Mouse (Mus musculus): ENCODE data around the gene Ncapg. TPM values are rescaled to one million over a fixed set of nuclear protein-coding genes. Genes with fewer than 3 reads are reported as not detected.

Gene Ncapg
- polyA plus RNA-seq, 1 experiment from 2014 or later, result 28.3 TPM

GRCm38 (mm10) chr5:45706811-45707210 lies 37.1 kb downstream of the Ncapg start:
- no peaks in the 10 kb centered on the region for H3K9me3 ChIP-seq
- peaks cover 33% of the 10 kb centered on the region for H3K36me3 ChIP-seq
- no peak overlapping the region for H3K4me3 ChIP-seq
- no peak for ATAC-seq (ENCODE audit: extremely low read depth, insufficient number of reproducible peaks, low FRiP score, low TSS enrichment)
- no peaks in the 10 kb centered on the region for H3K4me1 ChIP-seq
- H3K27ac ChIP-seq (replicated peaks), result no peak overlapping the region
- no peaks in the 10 kb centered on the region for H3K27me3 ChIP-seq (replicated peaks)
- H3K4me2 ChIP-seq, result no peak overlapping the region
- 90% methylated on average over 2 of the region's 2 CpGs for WGBS
- H3K9ac ChIP-seq, result no peak overlapping the region

- no peak overlapping the region for H3K4me2 ChIP-seq
- peaks cover 26% of the 10 kb centered on the region for H3K36me3 ChIP-seq
- H3K9ac ChIP-seq, result no peak overlapping the region
- H3K27me3 ChIP-seq (replicated peaks), result no peaks in the 10 kb centered on the region
- whole genome bisulfite sequencing, result 90% methylated on average over 2 of the region's 2 CpGs
- no peak for ATAC-seq (ENCODE audit: extremely low read depth, insufficient number of reproducible peaks, low FRiP score, low TSS enrichment)
- H3K4me1 ChIP-seq, result no peaks in the 10 kb centered on the region
- H3K9me3 ChIP-seq, result no peaks in the 10 kb centered on the region
- H3K4me3 ChIP-seq, result no peak overlapping the region
- no peak overlapping the region for H3K27ac ChIP-seq (replicated peaks)
These were observed 39.9 kb downstream of the Ncapg start for GRCm38 (mm10) chr5:45709653-45710052.

- H3K36me3 ChIP-seq, result no peaks in the 10 kb centered on the region
- H3K4me3 ChIP-seq, result no peak overlapping the region
- H3K4me1 ChIP-seq, result 0 out of 2 replicates have a peak, but pooled peaks cover 2% of the 10 kb centered on the region
- ATAC-seq (ENCODE audit: extremely low read depth, insufficient number of reproducible peaks, low FRiP score, low TSS enrichment), result no peak
- no peak overlapping the region for H3K9ac ChIP-seq
- H3K27ac ChIP-seq (replicated peaks), result no peak overlapping the region
- no peak overlapping the region for H3K4me2 ChIP-seq
- no peaks in the 10 kb centered on the region for H3K27me3 ChIP-seq (replicated peaks)
- H3K9me3 ChIP-seq, result no peaks in the 10 kb centered on the region
- 84% methylated on average over 6 of the region's 6 CpGs for WGBS
These were observed 49.2 kb downstream of the Ncapg start for GRCm38 (mm10) chr5:45718848-45719488.

GRCm38 (mm10) chr5:45733751-45734150 lies 64.0 kb downstream of the Ncapg start:
- Histone ChIP-seq H3K36me3 (peaks cover 15% of the 10 kb centered on the region), H3K27ac (replicated peaks) (no peak overlapping the region), H3K4me3 (no peak overlapping the region), H3K27me3 (replicated peaks) (no peaks in the 10 kb centered on the region), H3K4me2 (no peak overlapping the region), H3K9me3 (no peaks in the 10 kb centered on the region), H3K9ac (no peak overlapping the region), H3K4me1 (no peaks in the 10 kb centered on the region)
- WGBS, result 92% methylated on average over 2 of the region's 2 CpGs
- ATAC-seq (ENCODE audit: extremely low read depth, insufficient number of reproducible peaks, low FRiP score, low TSS enrichment), result no peak

GRCm38 (mm10) chr5:45737911-45738310 lies 68.2 kb downstream of the Ncapg start:
- 84% methylated on average over 1 of the region's 1 CpGs for WGBS
- H3K9ac ChIP-seq, result no peak overlapping the region
- no peaks in the 10 kb centered on the region for H3K4me1 ChIP-seq
- H3K36me3 ChIP-seq, result peaks cover 28% of the 10 kb centered on the region
- H3K9me3 ChIP-seq, result no peaks in the 10 kb centered on the region
- H3K27ac ChIP-seq (replicated peaks), result no peak overlapping the region
- no peak overlapping the region for H3K4me2 ChIP-seq
- no peak for ATAC-seq (ENCODE audit: extremely low read depth, insufficient number of reproducible peaks, low FRiP score, low TSS enrichment)
- H3K27me3 ChIP-seq (replicated peaks), result no peaks in the 10 kb centered on the region
- no peak overlapping the region for H3K4me3 ChIP-seq

Other genes with a start within 250 kb of the Ncapg start
- gene Qdpr, start 219.7 kb upstream of the Ncapg start, polyA plus RNA-seq (2015; fragmentation: Nextera tagmentation; extraction: Ambion mirVana), result 87.2 and 98.7 TPM in 2 replicates
- not detected in 2 replicates for gene Clrn2, start 216.2 kb upstream of the Ncapg start, polyA plus RNA-seq (2015; fragmentation: Nextera tagmentation; extraction: Ambion mirVana)
- 64.0 and 66.6 TPM in 2 replicates for gene Lap3, start 176.5 kb upstream of the Ncapg start, polyA plus RNA-seq (2015; fragmentation: Nextera tagmentation; extraction: Ambion mirVana)
- gene Med28, start 149.7 kb upstream of the Ncapg start, polyA plus RNA-seq (2015; fragmentation: Nextera tagmentation; extraction: Ambion mirVana), result 172 and 189 TPM in 2 replicates
- gene Fam184b, start 30.3 kb upstream of the Ncapg start, polyA plus RNA-seq (2015; fragmentation: Nextera tagmentation; extraction: Ambion mirVana), result 0.23 and 0.33 TPM in 2 replicates
- gene Lcorl, start 187.7 kb downstream of the Ncapg start, polyA plus RNA-seq (2015; fragmentation: Nextera tagmentation; extraction: Ambion mirVana), result 16.4 and 16.5 TPM in 2 replicates

Measured in heart, embryonic 13.5 days (tissue).